Mouse (Mus musculus) intestine, embryonic 16.5 days (tissue): ENCODE data around the gene Rprd1b. TPM values are rescaled to one million over a fixed set of nuclear protein-coding genes. Genes with fewer than 3 reads are reported as not detected.

Experiments
- ATAC-seq: fragments of 200-750 bp; cut with Nextera tagmentation; 2 replicates; pipeline ENCODE4 v1.8.0; 2017; ENCODE audit warnings: moderate TSS enrichment, moderate library complexity
- H3K27ac ChIP-seq: fragments of 300-500 bp; sonication (generic); 2 replicates; pipeline ENCODE4 v1.5.1; 2014; ENCODE audit warnings: mild to moderate bottlenecking, low read length
- H3K27me3 ChIP-seq: fragments of 300-500 bp; sonication (generic); replicated peaks from 2 replicates; pipeline ENCODE4 v1.6.1; 2014; ENCODE audit warnings: low read length, control low read depth, mixed read lengths; ENCODE audit not compliant: control insufficient read depth, insufficient read depth
- H3K36me3 ChIP-seq: fragments of 300-500 bp; sonication (generic); 2 replicates; pipeline ENCODE4 v1.6.1; 2014; ENCODE audit warnings: low read length, control low read depth; ENCODE audit not compliant: control insufficient read depth, insufficient read depth
- H3K4me1 ChIP-seq: fragments of 300-500 bp; sonication (generic); 2 replicates; pipeline ENCODE4 v1.6.1; 2014; ENCODE audit warnings: low read length, control low read depth, mixed read lengths; ENCODE audit not compliant: control insufficient read depth, insufficient read depth
- H3K4me2 ChIP-seq: fragments of 300-500 bp; sonication (generic); 2 replicates; pipeline ENCODE4 v1.6.1; 2014; ENCODE audit warnings: low read depth, low read length, control low read depth
- H3K4me3 ChIP-seq: fragments of 300-500 bp; sonication (generic); 2 replicates; pipeline ENCODE4 v1.5.1; 2014; ENCODE audit warnings: mild to moderate bottlenecking, low read length
- H3K9ac ChIP-seq: fragments of 300-500 bp; sonication (generic); 2 replicates; pipeline ENCODE4 v1.6.1; 2014; ENCODE audit warnings: low read depth, low read length
- H3K9me3 ChIP-seq: fragments of 300-500 bp; sonication (generic); 2 replicates; pipeline ENCODE4 v1.6.1; 2016; ENCODE audit warnings: low read length, control low read depth; ENCODE audit not compliant: control insufficient read depth
- WGBS: fragments of 180-500 bp; shearing (Covaris S2); extraction: QIAGEN DNeasy Blood & Tissue Kit; methylation state at CpG from one replicate; pipeline ENCODE4 v1.1.7; 2014; 5-methylcytosine and 5-hydroxymethylcytosine counted together
- polyA plus RNA-seq: library from polyadenylated mRNA; unstranded; fragments of >200 nt; fragmentation: Nextera tagmentation; extraction: Ambion mirVana; gene quantifications from 2 replicates; pipeline ENCODE4 v1.2.1, GENCODE M21; 2015

Gene Rprd1b
- polyA plus RNA-seq, 1 experiment from 2014 or later, result 34.2 TPM

DNA sequence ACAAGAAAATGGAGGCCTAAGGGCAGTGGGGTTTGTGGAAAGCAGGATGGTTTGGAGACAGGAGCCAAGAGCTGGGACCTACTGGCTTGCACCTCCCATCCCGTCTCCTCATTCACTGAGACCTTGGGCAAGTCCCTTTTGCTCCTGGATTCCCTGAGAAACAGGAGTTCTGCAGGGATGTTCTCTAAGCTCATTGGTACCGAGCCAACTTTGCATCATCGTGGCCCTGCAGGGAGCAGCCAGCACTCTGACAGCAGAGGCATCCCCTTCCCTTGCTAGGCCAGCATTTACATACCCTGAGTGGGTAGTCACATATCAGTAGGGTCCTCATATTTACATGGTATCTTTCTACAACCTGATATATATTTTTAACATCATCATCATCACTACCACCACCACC is 92.6 kb downstream of the Rprd1b start:
- H3K9ac ChIP-seq, result no peak overlapping the region
- no peak overlapping the region for H3K4me2 ChIP-seq
- H3K4me3 ChIP-seq, result no peak overlapping the region
- no peak overlapping the region for H3K27ac ChIP-seq
- WGBS, result 88% methylated on average over 3 of the region's 3 CpGs
- H3K9me3 ChIP-seq, result peaks cover 3% of the 10 kb centered on the region; the same call in 1 of the 2 replicates
- no peak for ATAC-seq
- peaks cover 18% of the 10 kb centered on the region for H3K4me1 ChIP-seq
- no peaks in the 10 kb centered on the region for H3K27me3 ChIP-seq
- peaks cover 6% of the 10 kb centered on the region; the same call in 1 of the 2 replicates for H3K36me3 ChIP-seq

DNA sequence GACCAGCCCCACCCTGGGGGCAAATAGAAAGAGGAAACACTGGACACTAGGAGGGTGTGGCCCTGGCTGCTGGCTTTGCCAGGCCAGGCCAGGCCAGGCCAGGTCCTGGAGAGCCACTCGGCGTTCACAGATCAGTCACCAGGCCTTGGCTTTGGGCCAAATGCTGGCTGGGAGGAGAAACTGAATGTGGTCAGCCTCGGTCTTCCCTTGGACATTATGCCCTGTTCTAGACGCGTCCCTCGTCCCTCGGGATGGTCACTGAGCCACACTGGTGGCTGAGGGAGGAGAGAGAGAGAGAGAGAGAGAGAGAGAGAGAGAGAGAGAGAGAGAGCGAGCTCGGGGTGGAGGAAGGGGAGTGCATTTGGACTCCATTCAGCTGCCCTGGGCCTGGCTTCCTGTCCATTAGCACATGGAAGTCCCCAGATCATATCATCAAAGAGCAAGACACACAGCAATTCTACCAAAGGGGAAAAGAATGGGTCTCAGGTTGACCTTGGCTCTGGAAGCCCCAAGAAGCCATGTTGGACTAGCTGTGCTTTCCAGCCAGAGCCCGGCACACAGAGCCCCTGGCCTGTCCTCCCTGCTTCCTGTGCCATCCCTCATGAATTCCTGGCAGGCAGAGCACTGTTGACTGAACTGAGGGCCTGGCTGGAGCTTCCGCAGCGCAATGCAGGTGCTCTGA is 93.5 kb downstream of the Rprd1b start:
- Histone ChIP-seq H3K4me3 (no peak overlapping the region), H3K27me3 (no peaks in the 10 kb centered on the region), H3K27ac (peak overlapping the region; percentile 31; the same call in 1 of the 2 replicates), H3K9me3 (peaks cover 4% of the 10 kb centered on the region; the same call in 1 of the 2 replicates), H3K9ac (0 out of 2 replicates have a peak overlapping the region, but pooled peaks have one; percentile 28), H3K36me3 (peaks cover 8% of the 10 kb centered on the region; the same call in 1 of the 2 replicates), H3K4me1 (peaks cover 15% of the 10 kb centered on the region), H3K4me2 (no peak overlapping the region)
- WGBS, result 48% methylated on average over 12 of the region's 12 CpGs
- ATAC-seq, result no peak

GRCm38 (mm10) chr2:158122814-158123213 is 94.5 kb downstream of the Rprd1b start:
- H3K4me2 ChIP-seq, result no peak overlapping the region
- peaks cover 4% of the 10 kb centered on the region; the same call in 1 of the 2 replicates for H3K9me3 ChIP-seq
- 64% methylated on average over 6 of the region's 6 CpGs for WGBS
- H3K27ac ChIP-seq, result no peak overlapping the region
- 0 out of 2 replicates have a peak, but pooled peaks have one; percentile 14 for ATAC-seq
- no peak overlapping the region for H3K9ac ChIP-seq
- H3K4me3 ChIP-seq, result no peak overlapping the region
- peaks cover 11% of the 10 kb centered on the region for H3K4me1 ChIP-seq
- peaks cover 14% of the 10 kb centered on the region for H3K36me3 ChIP-seq
- no peaks in the 10 kb centered on the region for H3K27me3 ChIP-seq

- Histone ChIP-seq H3K9ac (no peak overlapping the region), H3K36me3 (peaks cover 14% of the 10 kb centered on the region), H3K27me3 (no peaks in the 10 kb centered on the region), H3K27ac (no peak overlapping the region), H3K4me1 (peaks cover 26% of the 10 kb centered on the region), H3K9me3 (peaks cover 4% of the 10 kb centered on the region; the same call in 1 of the 2 replicates), H3K4me2 (no peak overlapping the region), H3K4me3 (no peak overlapping the region)
- no peak for ATAC-seq
- WGBS, result 92% methylated on average over 6 of the region's 6 CpGs
Observed at GRCm38 (mm10) chr2:158127245-158127644, 98.9 kb downstream of the Rprd1b start.

- peaks cover 14% of the 10 kb centered on the region for H3K36me3 ChIP-seq
- no peak for ATAC-seq
- WGBS, result 89% methylated on average over 7 of the region's 7 CpGs
- H3K27me3 ChIP-seq, result no peaks in the 10 kb centered on the region
- H3K4me3 ChIP-seq, result no peak overlapping the region
- no peak overlapping the region for H3K4me2 ChIP-seq
- H3K9me3 ChIP-seq, result peaks cover 4% of the 10 kb centered on the region; the same call in 1 of the 2 replicates
- no peak overlapping the region for H3K27ac ChIP-seq
- H3K9ac ChIP-seq, result no peak overlapping the region
- H3K4me1 ChIP-seq, result peaks cover 23% of the 10 kb centered on the region
Observed at GRCm38 (mm10) chr2:158127872-158128271, 99.6 kb downstream of the Rprd1b start.

- peaks cover 14% of the 10 kb centered on the region for H3K36me3 ChIP-seq
- no peak overlapping the region for H3K27ac ChIP-seq
- H3K9ac ChIP-seq, result no peak overlapping the region
- H3K4me3 ChIP-seq, result no peak overlapping the region
- ATAC-seq, result no peak
- H3K4me2 ChIP-seq, result no peak overlapping the region
- WGBS, result 88% methylated on average over 8 of the region's 8 CpGs
- peaks cover 23% of the 10 kb centered on the region for H3K4me1 ChIP-seq
- H3K9me3 ChIP-seq, result peaks cover 4% of the 10 kb centered on the region; the same call in 1 of the 2 replicates
- no peaks in the 10 kb centered on the region for H3K27me3 ChIP-seq
Observed at GRCm38 (mm10) chr2:158128461-158129130, 100.3 kb downstream of the Rprd1b start.

DNA sequence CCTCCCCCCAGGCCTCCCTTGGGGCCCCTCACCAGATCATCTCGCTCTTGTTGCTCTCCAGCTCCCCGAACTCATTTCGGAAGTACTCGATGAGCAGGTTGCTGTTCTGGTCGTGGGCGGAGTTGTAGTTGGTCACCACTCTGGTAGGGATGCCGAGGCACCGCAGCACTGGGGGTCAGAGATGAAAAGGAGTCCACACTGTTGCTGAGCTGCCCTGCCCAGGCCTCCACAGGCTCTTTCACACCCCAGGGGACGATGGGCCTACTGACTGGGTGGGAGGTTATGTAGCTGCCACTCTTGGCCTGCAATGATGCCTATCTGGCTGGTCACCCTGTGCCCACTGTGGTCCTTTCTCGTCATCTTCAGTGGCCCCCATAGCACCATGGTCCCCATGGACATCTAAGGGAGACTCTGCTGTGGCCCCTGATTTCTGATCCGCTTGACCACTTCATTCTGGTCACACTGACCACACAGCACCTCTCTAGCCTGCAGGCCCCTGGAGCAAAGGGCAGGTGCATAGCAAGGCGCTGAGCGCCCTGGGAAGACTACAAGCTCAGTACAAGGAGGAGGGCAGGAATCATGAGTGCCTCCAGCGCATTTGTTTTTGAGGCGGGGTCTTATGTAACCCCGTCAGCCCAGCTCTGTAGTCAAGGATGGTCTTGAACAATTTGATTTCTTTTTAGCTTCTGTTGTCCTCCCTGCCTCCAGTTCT is 101.2 kb downstream of the Rprd1b start:
- Histone ChIP-seq H3K4me1 (peaks cover 23% of the 10 kb centered on the region), H3K4me2 (no peak overlapping the region), H3K36me3 (peaks cover 14% of the 10 kb centered on the region), H3K9ac (no peak overlapping the region; the same call in 1 of the 2 replicates), H3K27ac (no peak overlapping the region), H3K4me3 (no peak overlapping the region), H3K9me3 (peaks cover 4% of the 10 kb centered on the region; the same call in 1 of the 2 replicates), H3K27me3 (no peaks in the 10 kb centered on the region)
- 83% methylated on average over 16 of the region's 16 CpGs for WGBS
- ATAC-seq, result no peak

GRCm38 (mm10) chr2:158130391-158130986 is 102.2 kb downstream of the Rprd1b start:
- H3K9me3 ChIP-seq, result peaks cover 4% of the 10 kb centered on the region; the same call in 1 of the 2 replicates
- whole genome bisulfite sequencing, result 38% methylated on average over 5 of the region's 5 CpGs
- no peaks in the 10 kb centered on the region for H3K27me3 ChIP-seq
- H3K9ac ChIP-seq, result no peak overlapping the region
- ATAC-seq, result peak; percentile 88
- peaks cover 23% of the 10 kb centered on the region for H3K4me1 ChIP-seq
- H3K4me3 ChIP-seq, result no peak overlapping the region
- peak overlapping the region; percentile 75 for H3K27ac ChIP-seq
- H3K4me2 ChIP-seq, result no peak overlapping the region
- peaks cover 12% of the 10 kb centered on the region for H3K36me3 ChIP-seq
